Mouse (Mus musculus) kidney, adult 18-20 months (tissue): Measurements from ENCODE around the gene Itga9.

Experiments used
- DNase-seq: peaks from one replicate; pipeline ENCODE4 v3.0.0; 2021

Itga9 gene

GRCm38 (mm10) chr9:118731650-118732049 is 125.2 kb downstream of the Itga9 start:
- DNase-seq: no peak

DNA sequence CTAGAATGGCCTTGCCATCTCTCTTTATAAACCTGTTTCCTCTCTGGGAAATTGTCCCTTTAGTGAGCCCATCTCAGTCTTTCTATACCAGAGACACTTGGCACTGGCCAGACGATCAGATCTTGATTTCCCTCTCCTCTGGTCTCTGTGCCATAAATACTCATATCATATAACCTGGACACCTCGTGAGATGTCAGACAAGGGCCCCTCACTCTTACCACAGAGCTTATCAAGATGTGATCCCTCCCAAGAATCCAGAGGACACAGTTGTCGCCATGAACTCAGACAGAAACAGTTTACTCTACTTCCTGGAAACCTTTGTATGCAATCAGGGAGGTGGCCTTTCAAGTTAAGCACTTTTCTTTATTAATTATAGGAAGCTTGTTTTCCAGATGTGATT is 127.1 kb downstream of the Itga9 start:
- DNase-seq: no peak

DNA sequence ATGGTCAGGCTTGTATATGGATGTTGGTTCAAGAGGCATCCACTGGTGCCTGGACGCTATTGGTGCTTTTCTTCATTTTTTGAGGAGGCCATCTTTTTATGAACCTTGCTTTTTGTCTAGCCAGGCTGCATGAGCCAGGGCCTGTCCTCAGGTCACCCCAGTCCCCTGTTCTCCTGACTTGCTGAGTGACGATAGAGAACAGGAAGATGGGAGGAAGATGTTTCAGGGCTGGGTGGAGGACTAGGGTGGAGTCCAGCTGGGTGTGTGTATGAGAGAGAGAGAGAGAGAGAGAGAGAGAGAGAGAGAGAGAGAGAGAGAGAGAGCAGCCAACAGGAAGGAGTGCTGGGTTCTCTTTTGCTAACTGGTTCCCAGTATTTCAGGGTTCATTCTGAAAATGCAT is 130.6 kb downstream of the Itga9 start:
- no peak for DNase-seq

- peak; percentile 25 for DNase-seq
These were observed 131.2 kb downstream of the Itga9 start for GRCm38 (mm10) chr9:118737601-118738137.

DNA sequence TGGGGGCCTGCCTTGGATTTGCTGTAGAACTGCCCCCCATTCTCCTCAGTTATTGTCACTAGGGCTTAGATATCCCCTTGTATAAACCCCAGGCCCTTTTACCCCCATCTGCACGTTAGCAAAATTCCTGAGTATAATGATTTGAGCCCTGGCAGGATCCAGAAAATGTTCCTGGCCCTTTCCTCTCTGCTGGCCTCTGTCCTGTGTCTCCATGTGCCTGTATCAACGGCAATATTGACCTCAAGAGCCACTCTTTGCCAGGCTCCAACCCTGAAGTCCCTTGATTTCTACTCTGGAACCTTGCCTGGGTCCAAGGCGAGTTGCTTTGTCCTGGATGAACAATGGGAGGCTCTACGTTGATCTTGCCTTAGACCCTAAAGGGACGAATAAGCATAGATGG is 131.8 kb downstream of the Itga9 start:
- no peak for DNase-seq

DNA sequence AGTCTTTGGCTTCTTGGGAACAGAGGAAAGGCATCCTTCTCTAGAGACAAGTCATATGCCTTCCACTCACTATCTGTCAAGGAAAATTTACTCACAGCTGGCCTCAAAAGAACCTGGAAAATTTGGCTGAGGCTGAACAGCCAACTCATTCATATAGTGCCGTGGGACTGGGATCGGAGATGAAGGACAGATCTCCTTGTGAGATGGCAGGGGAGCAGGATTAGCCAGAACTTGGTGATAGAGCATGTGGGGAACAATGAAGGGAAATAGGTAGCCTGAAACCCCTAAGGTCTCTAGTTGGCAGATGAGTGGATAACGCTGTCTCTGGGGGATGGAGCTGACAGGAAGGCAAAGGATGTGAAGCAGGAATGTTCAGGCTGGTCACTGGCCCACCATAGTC is 132.6 kb downstream of the Itga9 start:
- no peak for DNase-seq

DNA sequence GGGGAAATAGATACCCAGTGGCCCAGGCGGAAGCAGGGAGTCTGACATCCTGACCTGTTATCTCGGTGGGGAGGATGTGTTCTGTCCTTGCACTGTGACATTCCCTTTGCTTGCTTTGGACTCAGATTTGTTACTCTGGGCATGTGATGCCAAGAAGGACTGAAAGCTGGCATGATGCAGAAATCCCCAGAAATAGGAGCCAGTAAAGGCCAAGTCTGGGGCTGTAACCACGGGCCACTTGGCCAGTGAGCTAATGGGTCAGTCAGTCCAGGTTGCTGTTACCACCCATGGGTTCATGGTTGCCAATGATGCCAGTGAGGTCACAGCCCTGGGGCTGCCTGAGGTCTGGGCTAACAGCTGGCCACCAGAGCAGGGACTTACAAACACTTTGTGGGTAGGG is 133.2 kb downstream of the Itga9 start:
- DNase-seq: no peak

GRCm38 (mm10) chr9:118741268-118741667 is 134.8 kb downstream of the Itga9 start:
- DNase-seq: peak; percentile 15

GRCm38 (mm10) chr9:118749335-118749949 is 143.0 kb downstream of the Itga9 start:
- DNase-seq: no peak

DNA sequence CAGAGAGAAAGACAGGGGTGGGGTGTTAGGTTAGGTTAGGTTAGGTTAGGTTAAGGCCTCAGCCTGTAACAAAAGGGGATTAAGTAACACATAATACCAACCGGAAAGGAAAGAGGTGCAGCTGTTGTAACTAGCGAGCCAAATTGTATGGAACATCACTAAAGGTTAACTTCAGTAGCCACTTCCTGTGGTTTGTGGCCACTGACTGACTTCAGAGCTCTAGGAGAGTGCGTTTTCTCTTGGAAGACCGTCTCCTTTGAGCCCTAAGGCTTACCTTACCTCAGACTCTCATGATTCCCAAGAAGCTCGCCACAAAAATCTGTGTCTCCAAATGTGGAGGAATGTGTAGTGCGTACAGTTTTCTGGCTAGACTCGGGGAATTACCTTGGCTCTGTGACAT is 144.3 kb downstream of the Itga9 start:
- no peak for DNase-seq

- DNase-seq: no peak
These were observed 145.9 kb downstream of the Itga9 start for GRCm38 (mm10) chr9:118752376-118752775.

DNA sequence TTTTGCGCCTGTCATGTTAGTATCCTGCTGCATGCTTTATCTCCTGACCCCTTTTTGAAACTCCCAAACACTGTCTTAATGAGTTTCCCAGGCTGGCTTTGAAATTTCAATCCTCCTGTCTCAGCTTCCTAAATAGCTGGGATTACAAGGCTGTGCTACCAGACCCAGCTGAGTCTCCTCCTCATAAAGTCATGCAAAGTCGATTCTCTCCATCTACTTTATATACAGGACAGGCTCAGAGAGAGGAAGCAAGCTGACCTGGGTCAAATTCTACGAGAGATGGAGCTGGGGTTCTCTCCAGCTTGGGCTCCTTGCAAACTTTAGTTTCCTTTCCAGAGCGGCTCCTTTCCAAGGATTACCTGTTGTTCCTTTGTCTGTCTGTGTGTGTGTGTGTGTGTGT is 153.0 kb downstream of the Itga9 start:
- no peak for DNase-seq

DNA sequence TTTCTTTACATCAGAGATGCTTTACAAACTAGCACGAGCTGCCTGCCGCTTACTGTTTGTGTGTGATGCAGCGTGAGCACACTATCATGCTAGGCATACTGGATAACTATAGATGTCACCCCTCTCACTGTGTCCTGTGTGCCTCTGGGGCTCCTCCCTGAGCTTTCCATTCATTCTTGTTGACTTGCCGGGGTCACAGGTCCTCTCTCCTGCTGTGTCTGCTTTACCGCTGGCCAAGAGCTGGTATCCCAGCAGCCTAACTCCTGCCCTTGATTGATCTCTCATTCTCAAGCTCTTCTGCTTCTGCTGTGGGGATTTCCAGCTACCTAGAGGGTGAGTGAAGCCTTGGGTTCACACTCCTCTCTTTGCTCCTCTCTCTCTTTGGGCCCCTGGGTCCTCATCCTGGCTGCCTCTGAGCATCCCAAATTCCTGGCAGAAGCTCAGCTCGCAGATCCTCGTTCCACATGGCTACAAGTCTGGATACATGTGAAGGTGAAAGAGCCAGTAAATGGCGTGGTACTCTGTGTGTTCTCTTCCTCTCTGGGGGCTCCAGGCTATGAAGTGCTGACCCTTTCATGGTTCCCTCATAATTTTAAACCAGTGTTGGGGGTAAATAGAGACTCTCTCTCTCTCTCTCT is 155.6 kb downstream of the Itga9 start:
- no peak for DNase-seq

DNA sequence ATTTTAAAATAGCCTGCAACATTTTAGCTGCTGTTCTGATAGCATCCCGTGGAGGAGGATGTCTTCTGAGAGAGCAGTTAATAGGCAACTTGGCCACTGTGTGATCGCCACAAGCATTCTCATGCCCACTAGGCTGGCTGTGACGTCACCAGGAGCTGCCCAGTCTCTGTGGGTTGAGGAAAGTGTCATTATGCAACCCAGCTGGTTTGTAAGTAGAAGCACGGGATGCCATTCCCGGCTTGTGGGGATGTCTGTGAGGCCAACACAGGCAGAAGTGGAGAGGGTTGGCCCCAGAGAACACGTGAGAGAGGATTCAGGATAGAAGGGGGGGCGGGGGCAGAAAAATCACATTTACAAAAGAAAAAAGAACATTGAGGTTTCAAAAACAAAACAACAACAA is 156.3 kb downstream of the Itga9 start:
- peak; percentile 42 for DNase-seq

DNA sequence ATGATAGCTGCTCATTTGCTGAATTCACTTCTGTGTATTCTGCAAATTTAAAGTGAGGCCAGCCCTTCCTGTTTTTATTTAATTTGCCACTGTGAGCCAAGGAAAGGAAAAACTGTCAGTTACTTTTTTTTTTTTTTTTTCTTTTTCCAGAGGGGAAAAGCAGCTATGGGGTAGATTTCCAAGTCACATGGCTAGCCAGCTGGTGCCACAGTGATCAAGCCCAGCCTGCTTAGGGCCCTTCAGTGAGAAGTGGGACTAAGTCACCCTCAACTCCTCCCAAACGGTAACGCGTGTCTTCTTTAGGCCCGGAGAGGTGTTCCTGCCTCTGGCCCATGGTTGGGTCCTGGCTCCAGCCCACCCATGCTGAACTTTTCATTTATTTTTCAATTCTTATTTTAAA is 156.7 kb downstream of the Itga9 start:
- no peak for DNase-seq

GRCm38 (mm10) chr9:118763646-118764045 is 157.2 kb downstream of the Itga9 start:
- DNase-seq: no peak

- DNase-seq: no peak
These were observed 158.6 kb downstream of the Itga9 start for GRCm38 (mm10) chr9:118765059-118765458.

DNA sequence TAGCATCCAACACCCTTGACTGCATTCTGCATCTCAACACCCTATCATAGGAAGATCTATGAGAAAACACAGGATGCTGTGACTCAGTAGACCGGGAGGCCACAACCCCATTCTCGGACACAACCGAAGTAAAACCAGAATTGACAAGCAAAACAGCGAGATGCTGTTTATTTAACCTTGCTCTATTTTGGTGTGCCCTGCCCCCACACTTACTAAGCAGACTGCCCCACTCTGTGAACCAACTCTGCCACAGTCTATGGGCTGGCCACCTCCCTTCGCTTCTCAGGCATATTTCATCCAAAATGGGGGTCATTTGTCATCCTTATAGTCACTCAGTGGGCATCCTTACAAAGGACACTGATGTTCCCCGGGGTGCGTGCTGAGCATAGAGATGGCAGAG is 160.5 kb downstream of the Itga9 start:
- no peak for DNase-seq

GRCm38 (mm10) chr9:118768596-118768995 is 162.1 kb downstream of the Itga9 start:
- DNase-seq: no peak

- DNase-seq: no peak
These were observed 163.9 kb downstream of the Itga9 start for GRCm38 (mm10) chr9:118770366-118770765.

DNA sequence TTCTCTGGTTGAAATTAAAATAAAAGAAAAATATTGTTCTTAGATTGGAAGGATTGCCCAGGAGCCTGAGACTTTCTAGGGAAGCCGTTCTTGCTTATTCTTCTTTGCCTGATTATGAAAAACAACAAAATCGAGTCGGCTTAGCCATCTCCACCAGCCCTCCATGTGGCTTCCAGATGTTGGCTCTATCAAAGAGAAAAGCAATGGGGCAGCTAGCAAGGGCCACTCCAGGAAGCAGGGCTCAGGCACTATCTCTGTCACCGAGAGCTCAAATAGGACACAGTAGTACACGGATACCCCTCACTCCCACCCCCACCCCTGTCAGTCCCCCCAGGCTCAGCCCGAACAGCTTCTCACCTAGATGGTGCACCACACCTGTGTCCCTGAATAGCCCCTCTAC is 168.2 kb downstream of the Itga9 start:
- DNase-seq: no peak

- DNase-seq: no peak
These were observed 170.5 kb downstream of the Itga9 start for GRCm38 (mm10) chr9:118776880-118777438.

DNA sequence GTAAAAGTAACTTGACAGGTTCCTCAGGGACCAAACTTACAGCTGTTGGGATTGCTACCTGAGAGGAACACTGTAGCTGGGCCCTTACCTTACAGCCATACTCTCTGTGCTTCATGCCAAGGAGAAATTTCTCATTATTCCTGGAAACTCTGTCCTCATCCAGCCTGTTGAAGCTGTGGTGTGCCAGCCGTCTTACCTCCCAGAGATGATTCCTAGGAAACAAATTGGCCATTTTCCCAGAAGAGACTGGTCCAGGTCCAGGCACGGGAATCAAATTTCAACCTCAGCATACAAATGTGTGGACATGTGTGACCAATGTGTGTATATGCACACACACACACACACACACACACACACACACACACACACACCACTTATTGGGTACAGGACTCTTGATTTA is 172.1 kb downstream of the Itga9 start:
- peak; percentile 32 for DNase-seq

GRCm38 (mm10) chr9:118784621-118785020 is 178.1 kb downstream of the Itga9 start:
- DNase-seq: no peak

DNA sequence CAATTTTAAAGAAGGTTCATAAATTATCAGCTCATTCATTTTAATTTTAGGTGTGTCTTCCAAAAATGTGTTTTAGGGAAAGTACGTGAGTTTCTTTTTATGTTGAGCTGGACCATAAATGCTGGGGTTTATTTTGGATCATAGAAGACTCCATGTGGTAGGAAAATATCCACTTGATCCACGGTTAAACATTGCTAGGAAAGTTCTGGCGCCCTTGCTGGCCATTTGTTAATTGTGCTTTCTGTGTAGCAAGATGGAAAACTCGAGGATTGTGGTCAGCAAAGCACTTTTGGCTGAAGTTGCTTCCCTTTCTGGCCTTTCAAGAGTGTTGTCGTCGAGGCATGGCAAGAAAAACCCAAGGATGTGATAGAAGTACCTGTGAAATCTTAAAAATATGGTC is 179.3 kb downstream of the Itga9 start:
- no peak for DNase-seq
